Mouse (Mus musculus): ENCODE data around the gene Macrod2.

The Macrod2 gene

DNA sequence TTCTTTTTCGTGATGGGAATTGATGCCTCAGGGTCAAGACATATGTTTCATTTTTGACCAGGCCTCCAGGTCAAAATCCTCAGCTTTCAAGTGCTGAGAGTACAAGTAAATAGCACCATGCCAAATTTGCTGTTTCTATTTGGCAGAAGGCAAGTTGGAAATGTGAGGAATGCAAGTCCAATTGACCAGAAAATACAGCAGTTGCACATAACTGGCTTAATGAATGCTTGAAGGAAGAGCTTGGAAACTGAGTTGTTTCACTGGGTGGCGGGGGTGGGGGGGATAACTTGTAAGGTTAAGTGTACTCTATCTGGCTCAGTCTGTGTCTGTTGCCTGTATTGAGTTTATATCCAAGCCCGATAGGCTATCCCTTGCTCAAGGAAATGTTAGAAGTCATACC lies 913.3 kb downstream of the Macrod2 start:
- no peak for DNase-seq (ENCODE audit: low spot score)

DNA sequence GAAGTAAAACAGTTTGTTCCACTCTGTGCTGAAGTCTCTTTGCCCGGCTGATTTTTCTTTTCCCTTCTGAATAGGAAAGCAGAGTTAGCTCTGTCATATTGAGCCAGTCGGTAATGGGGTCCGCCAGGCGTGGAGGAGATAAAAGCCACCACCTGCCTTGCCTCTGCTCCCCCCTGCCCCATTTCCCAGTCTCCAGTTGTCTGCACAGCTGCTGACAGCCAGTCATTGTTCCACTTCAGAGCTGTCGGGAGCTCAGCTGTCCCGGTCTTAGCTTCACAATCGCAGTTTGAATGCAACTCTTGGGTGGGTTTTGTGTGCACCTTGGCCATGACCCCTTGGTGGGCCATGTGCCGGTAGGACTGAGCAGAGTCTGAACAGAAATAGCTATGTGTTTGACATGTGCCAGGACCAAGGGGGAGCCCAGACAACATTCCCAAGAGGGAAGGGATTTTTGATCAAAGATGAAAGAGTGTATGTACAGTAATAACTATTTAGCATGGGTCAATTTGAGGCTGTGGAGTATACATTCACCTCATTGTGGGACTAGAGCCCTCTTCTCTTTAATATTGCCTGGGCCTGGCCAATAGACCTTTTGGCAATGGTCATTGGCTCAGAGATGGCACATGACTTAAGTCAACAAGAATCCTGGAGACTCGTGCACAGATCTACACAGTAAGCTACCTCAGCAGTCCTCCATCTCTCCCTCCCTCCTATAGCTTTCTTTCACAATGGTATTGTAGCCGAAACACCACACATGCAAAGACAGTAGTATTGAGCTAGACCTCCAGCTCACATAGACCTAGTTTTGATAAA lies 917.2 kb downstream of the Macrod2 start:
- no peak for DNase-seq (ENCODE audit: low spot score)

DNA sequence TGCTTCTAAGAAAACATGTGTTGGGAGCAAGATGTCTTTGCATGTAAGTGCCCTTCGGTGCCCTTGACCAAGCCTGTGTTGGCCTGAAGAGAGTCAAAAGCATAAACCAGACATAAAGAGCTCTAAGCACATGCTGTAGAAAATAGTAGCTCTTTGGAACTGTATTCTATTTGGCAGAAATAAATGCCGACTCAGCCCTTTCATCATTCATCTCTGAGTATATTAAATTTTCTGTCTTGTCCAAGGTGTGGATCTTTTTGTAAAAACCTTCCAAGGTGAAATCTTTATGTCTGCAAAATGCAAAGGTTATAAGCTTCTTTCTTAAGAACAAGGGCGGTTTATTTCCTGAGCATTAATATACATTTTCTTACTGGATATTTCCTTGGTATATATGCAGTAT lies 920.2 kb downstream of the Macrod2 start:
- DNase-seq (ENCODE audit: low spot score): no peak

DNA sequence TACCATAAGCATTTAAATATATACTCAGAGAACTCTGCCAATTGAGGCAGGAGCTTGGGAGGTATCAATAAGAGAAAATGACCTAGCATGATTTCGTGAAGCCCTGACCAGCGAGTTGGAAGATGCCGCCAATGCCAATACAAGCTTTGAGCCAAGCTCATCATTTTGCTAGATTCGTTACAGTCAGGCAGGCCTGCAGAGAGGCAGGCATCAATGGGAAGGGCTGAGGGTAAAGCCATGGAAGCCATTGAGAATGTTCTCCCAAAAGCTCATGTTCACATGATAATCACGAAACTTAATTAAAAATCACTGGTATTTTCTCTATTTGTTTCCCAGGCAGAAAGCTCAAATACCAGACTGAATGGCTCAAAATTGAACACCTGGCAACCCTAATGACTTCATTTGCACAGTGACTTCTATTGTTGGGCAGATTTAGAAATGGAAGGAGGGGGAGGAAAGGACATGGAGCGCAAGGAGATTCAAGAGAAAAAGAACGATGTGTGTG lies 928.9 kb downstream of the Macrod2 start:
- no peak for DNase-seq (ENCODE audit: low spot score)

DNA sequence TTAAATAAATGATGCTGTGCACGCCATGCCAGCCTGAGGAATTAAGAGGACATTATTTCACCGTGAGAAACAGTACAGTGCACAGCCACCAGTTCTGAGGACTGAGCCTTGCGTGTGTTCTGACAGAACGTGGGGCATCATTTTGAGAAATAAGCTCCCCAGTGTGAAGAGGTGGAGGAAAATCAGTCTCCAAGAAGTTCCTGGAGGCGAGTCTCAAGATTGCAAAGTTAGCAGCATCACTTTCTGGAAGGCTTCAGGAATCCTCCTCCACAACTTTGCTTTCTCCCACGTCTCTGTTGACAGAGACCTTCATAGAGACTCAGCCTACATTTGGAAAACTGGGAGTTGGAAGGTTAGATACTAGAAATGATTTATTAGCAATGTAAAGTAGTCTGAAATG lies 932.2 kb downstream of the Macrod2 start:
- no peak for DNase-seq (ENCODE audit: low spot score)

DNA sequence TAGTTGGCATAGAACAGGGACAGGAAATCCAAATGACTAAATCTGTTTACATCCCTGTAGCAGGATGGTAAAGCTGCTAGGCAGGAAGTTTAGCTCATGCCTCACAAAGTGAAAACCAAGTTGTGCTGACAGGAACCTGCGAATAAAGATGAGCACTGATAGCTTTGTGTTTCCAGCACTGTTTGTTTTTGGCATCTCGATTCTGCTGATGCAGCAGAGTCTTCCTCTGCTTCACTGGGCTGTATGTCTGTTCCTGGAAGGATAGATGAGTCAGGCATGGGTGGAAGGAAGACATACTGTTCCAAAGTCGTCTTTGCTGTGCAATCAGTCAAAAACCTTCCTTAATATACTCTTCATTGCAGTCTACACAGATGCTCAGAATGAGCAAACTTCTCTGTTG lies 942.6 kb downstream of the Macrod2 start:
- no peak for DNase-seq (ENCODE audit: low spot score)

DNA sequence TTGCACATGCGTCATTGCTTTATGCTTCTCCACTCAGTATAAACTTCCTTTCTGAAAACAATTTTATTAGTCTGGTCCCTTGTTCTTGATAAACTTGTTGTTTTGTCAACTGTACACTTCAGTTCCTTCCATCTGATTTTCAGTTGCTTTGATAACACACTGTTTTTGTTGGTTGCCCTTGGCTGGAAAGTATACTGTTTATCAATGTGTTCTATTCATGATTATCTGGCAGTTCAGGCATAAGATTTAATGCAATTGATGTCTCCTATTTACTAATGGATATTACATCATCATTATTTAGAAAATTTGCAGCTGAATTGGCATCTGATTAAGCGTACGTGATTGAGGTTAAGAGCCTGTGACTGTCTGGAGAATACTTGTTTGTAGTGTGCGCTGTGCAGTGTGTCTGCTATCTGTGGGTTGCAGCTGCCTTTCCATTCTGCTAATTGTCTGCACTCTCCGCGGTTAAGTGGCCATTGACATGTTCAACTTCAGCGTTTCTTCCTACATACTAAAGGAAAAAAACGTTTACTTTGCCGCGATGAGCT lies 949.0 kb downstream of the Macrod2 start:
- no peak for DNase-seq (ENCODE audit: low spot score)

DNA sequence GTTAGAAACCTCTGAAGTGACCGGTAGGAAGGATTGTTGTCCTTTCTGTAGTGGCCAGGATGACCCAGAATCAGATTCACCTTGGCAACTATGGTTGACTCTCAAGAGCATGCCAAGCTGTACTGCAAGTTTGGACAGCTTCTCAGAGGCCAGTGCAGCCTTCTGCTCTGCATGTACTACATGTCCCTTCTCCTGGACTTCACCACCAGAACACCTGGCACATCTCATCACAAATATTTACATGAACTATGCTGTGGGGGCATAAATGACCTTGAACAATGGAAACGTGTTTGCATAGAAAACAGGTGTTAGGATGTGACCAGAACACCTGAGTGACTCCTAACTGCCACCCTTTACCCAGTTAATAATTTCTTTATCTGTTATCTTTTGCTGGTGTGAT lies 957.5 kb downstream of the Macrod2 start:
- DNase-seq (ENCODE audit: low spot score): no peak

DNA sequence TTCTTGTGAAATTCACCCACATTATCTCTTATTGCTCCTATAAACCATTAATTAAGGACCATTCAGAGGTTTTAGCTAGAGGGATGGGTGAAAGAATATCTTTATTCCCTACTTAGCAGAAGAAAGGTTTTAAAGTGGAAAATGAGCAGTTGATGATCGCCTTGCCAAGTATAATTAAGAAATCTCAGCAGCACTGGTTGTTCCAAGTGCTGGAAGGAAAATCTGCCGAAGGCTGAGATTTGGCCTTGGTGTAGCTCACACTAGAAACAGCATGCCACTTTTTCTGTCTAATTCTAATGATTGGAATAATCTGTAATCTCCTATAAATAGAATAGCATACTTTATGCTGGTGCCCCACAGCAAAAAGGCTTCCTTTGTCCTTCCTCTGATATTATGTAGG lies 993.5 kb downstream of the Macrod2 start:
- no peak for DNase-seq (ENCODE audit: low spot score)

DNA sequence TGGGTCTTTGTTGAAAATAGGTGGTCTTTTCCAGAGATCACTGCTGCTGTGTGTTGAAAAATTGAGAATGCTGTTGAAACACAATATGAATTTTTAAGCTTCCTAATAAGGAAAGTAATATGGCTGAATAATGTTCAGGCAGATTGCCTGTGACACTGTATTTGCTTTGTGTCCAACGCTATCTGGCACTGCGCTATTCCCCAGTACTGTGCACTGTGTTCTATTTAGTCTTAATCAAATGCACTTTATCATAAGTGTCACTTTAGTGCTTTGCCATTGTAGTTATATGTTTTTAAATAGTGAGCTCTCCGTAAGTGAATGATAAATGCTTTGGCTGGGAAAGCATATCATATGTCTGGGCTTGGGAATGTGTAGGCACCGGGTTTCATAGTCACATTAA lies 996.1 kb downstream of the Macrod2 start:
- DNase-seq (ENCODE audit: low spot score): no peak

DNA sequence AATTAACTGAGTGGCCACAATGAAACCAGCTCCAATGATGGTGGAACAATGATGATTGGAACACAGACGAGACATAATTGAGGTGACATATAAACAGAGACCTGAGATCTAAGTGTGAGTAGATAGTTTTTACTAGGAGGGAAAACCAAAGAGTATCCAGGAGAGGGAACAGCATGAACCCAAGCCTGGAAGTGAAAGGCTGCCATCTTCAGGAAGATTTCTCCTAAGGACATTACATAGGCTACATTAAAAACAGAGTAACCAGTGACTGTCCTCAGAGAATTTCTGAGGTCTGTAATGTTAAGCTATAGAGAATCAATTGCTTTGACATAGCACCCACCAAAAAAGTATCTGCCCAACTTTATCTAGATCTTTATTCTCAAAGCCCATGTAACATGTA lies 999.7 kb downstream of the Macrod2 start:
- DNase-seq (ENCODE audit: low spot score): no peak

DNA sequence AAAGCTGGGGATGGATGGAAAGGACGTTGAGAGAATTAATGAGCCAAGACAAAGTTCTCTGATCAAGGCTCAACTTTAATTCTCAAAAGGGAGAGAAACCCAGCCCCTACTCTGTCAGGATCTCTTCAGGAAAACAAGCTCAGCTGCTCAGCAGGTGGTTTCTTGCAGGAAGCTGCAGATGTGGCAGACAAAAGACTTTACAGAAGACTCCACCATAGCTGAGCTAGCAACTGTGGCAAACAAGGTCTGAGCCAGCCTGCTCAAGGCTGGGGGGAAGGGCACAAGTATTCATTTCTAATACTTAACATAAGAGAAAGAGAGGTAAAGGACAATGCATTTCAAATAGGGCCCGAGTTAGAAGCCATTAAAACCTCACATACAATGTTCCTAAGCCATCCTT lies 1013.7 kb downstream of the Macrod2 start:
- DNase-seq (ENCODE audit: low spot score): no peak

DNA sequence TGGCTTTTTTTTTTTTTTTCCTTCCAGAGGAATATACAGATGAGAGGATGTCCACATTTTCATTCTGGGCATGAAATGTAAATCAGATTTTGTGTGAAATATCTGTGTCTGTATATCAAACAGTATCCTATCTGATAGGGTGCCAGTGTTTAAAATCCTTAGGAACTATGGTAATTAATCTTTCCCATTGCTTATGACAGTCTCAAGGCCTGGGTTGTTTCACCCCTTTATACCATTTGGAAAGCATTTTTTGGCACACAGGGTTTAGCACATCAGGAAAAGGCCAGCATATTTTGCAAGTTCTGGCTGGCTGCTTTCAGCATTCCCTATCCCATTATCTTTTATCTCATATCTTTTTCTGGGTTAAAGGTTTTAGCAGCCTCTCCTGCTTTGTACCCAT lies 1021.3 kb downstream of the Macrod2 start:
- DNase-seq (ENCODE audit: low spot score): no peak

DNA sequence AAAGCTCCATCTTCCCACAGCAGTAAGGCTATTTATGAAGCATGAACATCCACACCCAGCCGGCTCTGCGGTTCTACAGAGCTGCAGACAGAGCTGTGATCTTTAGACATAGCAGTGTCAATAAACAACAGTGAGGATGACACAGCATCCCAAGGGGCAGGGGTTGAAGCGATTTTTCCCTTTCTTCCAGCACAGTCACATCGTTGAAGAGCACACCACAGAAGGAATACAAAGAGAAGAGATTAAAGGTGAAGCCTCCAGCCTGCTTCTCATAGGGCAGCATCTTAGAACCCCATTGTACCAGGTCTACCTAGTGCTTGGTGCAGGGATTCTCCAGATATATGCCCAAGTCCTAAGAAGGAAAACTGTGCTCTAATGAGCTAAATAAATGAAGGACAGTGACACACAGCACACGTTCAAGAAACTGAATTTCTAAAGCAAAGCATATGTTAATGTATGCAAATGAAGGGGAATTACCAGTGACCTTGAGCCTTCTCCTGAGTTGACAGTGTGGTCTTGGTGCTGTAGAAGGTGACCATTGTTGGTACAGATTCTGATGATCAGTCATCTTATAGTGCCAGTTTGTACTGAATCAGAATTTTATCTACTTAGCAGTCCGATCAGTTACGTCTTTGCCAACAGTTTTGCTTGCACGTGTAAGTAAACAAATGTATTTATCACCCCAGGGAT lies 1021.9 kb downstream of the Macrod2 start:
- DNase-seq (ENCODE audit: low spot score): no peak

DNA sequence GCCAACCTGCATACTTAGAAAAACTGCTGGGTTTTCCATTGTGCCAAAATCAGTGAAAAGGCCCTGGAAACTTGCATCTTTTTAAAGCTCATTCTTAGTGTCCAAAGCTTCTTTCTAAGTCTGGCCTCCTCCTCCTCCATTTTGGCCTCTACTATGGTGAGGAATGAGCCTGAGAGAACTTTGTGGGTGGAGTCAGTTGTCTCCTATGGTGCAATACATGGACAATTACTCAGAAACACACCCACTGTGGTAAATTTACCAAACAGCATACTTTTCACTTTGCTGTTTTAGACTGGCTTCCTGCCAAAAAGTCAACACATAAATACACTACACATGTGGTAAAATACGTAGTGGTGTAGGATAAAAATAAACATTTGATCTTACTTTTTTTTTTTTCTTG lies 1024.7 kb downstream of the Macrod2 start:
- no peak for DNase-seq (ENCODE audit: low spot score)

DNA sequence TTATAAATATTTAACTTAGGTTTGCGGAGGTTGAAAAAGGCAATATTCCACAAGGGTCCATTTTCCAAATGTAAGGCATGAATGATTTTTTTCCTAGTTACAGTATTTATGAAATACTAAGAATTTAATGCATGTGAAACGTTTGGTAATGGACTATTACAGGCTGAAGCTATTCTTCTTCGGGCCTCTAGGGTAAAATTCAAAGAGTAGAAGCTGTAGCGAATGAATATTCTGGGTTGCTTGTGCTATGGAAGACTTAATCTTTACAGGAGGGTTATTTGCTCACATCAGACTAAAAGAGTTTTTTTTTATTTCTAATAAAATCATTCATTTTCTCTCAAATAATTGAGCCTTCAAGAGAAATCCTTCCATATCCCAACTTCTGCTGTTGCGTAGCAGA lies 1039.0 kb downstream of the Macrod2 start:
- no peak for DNase-seq (ENCODE audit: low spot score)

DNA sequence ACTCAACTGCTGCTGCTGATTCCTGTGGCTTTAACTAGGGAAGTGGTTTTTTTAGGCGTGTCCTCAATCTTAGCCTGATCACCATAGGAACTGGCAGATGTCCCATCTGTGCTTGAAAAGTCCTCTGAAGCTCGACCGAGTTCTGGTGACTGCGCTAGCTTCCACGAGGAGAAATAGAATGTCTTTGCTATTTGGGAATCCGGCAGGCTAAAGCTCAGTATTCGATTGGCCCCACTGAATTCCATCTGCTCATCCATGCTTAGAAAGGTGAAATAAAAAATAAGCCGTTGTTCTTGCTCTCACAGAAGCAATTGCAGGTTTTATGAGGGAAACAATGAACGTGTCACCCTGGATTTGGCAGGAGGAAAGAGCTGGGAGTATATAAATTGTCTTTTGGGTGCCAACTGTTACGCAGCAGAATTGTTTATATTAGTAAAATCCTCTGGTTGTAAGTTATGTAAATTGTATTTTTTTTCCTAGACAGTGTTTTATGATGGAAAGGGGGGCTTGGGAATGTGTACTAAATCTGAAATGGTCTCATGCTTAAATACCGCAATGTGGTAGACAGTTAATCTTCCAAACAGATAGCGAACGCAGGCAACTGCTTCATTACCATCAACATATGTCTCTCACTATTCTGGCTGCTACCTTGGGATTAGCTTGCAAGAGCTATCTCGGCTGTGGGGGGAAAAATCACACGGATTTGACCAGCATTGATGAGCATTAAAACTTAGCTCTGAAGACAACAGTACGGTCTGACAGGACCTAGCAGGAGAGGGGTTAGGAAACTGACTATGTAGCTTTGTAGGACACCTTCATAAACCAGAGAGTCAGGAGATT lies 1039.8 kb downstream of the Macrod2 start:
- no peak for DNase-seq (ENCODE audit: low spot score)

DNA sequence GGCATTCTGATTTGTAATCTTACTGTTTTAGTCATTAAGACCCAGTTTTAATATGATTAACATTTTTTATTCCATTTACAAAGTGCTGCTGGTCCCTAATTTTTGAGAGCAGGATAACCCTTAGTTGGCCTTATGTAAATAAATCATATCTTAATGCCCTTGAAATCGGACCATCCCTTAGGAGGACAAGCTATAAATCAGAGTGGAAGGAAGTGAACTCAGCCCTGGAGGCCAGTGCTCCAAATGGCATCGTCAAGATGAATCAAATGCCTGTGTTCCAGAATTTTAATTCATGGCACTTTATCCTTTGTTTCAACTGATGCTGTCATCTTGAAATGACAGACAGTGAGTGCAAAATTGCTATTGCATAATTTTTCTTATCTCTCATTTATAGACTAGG lies 1046.8 kb downstream of the Macrod2 start:
- DNase-seq (ENCODE audit: low spot score): no peak

DNA sequence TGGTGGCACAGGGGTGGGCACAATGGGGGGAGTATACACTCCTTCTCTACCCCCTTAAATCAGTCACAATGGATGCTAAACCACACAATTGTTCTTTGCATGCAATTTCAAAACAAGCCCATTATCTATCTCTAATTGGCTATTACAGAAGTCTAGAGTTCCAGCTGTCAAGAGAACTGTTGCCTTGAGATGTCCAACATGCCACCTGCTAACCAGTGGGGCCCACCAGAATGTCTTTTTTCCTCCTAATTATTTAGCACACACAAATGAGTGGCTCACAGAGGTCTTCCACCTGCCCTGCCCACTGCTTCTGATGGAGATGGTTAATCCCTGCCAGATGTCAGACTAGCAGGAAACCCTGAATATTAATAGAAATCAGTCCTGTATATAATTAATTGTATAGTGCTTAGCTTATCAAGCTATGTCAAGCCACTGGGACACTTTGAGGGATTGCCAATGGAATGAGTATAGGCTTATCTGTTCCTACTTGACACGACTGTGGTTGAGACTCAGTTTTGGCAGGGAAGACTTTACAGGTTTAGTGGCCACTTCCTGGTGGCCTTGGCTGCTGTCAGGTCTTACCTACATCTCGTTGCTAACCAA lies 1054.1 kb downstream of the Macrod2 start:
- DNase-seq (ENCODE audit: low spot score): no peak

DNA sequence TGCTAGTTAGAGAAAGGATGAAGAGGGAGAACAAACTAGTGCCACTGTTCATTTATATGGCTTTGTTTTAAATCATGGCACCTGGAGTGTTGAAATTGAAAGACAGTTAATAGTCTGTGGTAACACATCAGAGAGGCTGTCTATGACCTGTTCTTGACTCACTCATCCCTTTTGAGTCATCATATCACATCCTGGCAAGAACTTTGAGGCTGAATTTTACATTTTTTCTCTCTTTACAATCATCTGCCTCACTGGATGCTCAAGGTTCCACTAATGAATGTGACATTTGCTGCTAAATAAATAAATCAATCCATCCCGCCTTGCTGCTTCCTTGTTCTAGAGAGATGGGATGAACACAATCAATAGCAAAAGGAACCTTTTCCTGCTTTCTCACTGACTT lies 1068.8 kb downstream of the Macrod2 start:
- no peak for DNase-seq (ENCODE audit: low spot score)

DNA sequence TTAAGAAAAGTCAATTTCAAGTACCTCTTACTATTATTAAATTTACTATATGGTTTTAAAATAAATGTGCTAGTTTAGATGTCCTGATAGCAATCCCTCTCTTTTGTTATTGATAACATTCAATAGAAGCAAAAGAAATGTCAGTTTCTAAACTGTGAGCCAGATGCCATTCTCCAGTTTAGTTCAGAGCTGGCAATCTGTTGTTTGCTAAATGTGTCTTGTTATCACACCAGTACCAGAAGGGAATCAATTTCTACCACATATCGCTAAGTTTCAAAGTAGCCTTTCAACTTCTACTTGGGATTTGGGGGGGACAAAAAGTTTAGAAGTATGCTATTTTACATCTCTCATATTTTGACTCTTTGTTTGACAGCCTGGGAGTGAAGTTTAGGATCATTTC lies 1077.7 kb downstream of the Macrod2 start:
- no peak for DNase-seq (ENCODE audit: low spot score)

DNA sequence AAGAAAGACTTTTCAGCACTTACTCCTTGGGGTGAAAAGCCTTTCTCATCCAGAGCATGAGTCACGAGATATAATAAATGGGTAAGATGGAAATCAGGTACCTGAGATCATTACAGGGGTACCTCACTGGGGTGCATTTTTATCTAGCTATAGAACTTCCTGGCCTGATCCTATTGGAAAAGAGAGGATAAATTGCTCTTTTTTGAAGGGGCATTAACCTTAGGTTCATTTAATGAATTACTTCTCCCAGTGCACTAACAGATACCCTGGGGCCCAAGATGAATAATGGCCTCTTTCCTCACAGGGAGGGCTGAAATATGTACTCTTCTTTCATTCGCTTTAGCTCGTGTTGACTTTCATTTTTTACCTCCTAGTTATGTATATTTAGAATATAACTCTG lies 1082.5 kb downstream of the Macrod2 start:
- no peak for DNase-seq (ENCODE audit: low spot score)

All from urinary bladder, postnatal 10 days (tissue).